Mouse (Mus musculus) embryonic facial prominence, embryonic 11.5 days (tissue): ENCODE measurements around the gene Gm28048. TPM values are rescaled to one million over a fixed set of nuclear protein-coding genes. Genes with fewer than 3 reads are reported as not detected.

ENCODE experiments used
- ATAC-seq: fragments of 200-750 bp; cut with Nextera tagmentation; replicated peaks from 2 replicates; pipeline ENCODE4 v1.8.0; 2017; ENCODE audit warnings: low read depth; ENCODE audit not compliant: insufficient number of reproducible peaks, low FRiP score, low TSS enrichment
- DNase-seq: peaks from one replicate; pipeline ENCODE4 v3.0.0-alpha.2; 2015; ENCODE audit warnings: low spot score
- H3K27ac ChIP-seq: fragments of 300-500 bp; sonication (generic); replicated peaks from 2 replicates; pipeline ENCODE4 v1.5.1; 2014; ENCODE audit warnings: mild to moderate bottlenecking, low read depth, low read length, control low read depth
- H3K27me3 ChIP-seq: fragments of 300-500 bp; sonication (generic); 2 replicates; pipeline ENCODE4 v1.6.1; 2014; ENCODE audit warnings: mild to moderate bottlenecking, low read length, moderate library complexity, mixed read lengths; ENCODE audit not compliant: control insufficient read depth, insufficient read depth
- H3K36me3 ChIP-seq: fragments of 300-500 bp; sonication (generic); replicated peaks from 2 replicates; pipeline ENCODE4 v1.6.1; 2014; ENCODE audit warnings: low read depth, mild to moderate bottlenecking, low read length, moderate library complexity, mixed read lengths; ENCODE audit not compliant: control insufficient read depth, insufficient read depth
- H3K4me1 ChIP-seq: fragments of 300-500 bp; sonication (generic); 2 replicates; pipeline ENCODE4 v1.6.1; 2014; ENCODE audit warnings: low read length, mixed read lengths; ENCODE audit not compliant: control insufficient read depth, insufficient read depth
- H3K4me2 ChIP-seq: fragments of 300-500 bp; sonication (generic); 2 replicates; pipeline ENCODE4 v1.6.1; 2014; ENCODE audit warnings: low read depth, mild to moderate bottlenecking, control low read depth, low read length, moderate library complexity
- H3K4me3 ChIP-seq: fragments of 300-500 bp; sonication (generic); 2 replicates; pipeline ENCODE4 v1.5.1; 2014; ENCODE audit warnings: low read depth, low read length, control low read depth
- H3K9ac ChIP-seq: fragments of 300-500 bp; sonication (generic); replicated peaks from 2 replicates; pipeline ENCODE4 v1.6.1; 2014; ENCODE audit warnings: mild to moderate bottlenecking, control low read depth, low read length
- H3K9me3 ChIP-seq: fragments of 300-500 bp; sonication (generic); replicated peaks from 2 replicates; pipeline ENCODE4 v1.6.1; 2016; ENCODE audit warnings: mild to moderate bottlenecking, low read length, inconsistent platforms, mixed read lengths; ENCODE audit not compliant: control insufficient read depth
- WGBS: fragments of 180-500 bp; shearing (Covaris S2); extraction: QIAGEN DNeasy Blood & Tissue Kit; methylation state at CpG from one replicate; pipeline ENCODE4 v1.1.7; 2014; 5-methylcytosine and 5-hydroxymethylcytosine counted together
- polyA plus RNA-seq: library from polyadenylated mRNA; unstranded; fragments of >200 nt; fragmentation: Nextera tagmentation; extraction: Ambion mirVana; gene quantifications from 2 replicates; pipeline ENCODE4 v1.2.1, GENCODE M21; 2014

Gene Gm28048
- polyA plus RNA-seq, 1 experiment from 2014 or later: 9.5 TPM

DNA sequence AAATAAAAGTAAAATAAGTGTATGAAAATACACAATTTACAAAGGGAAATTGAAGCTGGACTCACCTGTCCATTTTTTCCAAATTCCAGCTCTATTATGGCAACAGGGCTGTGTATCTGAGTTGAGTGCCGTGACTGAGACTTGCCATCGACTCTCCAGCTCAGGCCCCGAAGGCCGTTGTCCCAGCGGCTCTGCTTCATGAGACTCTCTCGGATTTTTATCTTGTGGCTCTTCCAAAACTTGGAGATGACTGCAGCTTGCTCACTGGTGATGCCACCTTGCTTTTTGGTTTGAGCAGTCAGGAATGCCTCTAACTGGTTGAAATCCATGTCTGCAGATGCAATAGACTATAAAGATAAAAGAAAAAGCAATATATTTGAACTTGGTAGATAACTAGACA, 25.5 kb downstream of the Gm28048 start:
- no peaks in the 10 kb centered on the region for H3K4me1 ChIP-seq
- no peaks in the 10 kb centered on the region for H3K36me3 ChIP-seq
- H3K4me2 ChIP-seq: no peak overlapping the region
- H3K27ac ChIP-seq: no peak overlapping the region
- H3K9ac ChIP-seq: no peak overlapping the region
- DNase-seq: no peak
- no peaks in the 10 kb centered on the region for H3K27me3 ChIP-seq
- ATAC-seq: no peak
- no peak overlapping the region for H3K4me3 ChIP-seq
- 93% methylated on average over 6 of the region's 6 CpGs for WGBS
- no peaks in the 10 kb centered on the region for H3K9me3 ChIP-seq

- Histone ChIP-seq H3K4me2 (no peak overlapping the region), H3K9me3 (no peaks in the 10 kb centered on the region), H3K27me3 (no peaks in the 10 kb centered on the region), H3K27ac (no peak overlapping the region), H3K9ac (no peak overlapping the region), H3K4me1 (no peaks in the 10 kb centered on the region), H3K4me3 (no peak overlapping the region), H3K36me3 (no peaks in the 10 kb centered on the region)
- no peak for ATAC-seq
- 90% methylated on average over 7 of the region's 7 CpGs for WGBS
- DNase-seq: no peak
These were observed 29.2 kb downstream of the Gm28048 start for GRCm38 (mm10) chr11:22952668-22953067.

GRCm38 (mm10) chr11:22950131-22950530, 31.8 kb downstream of the Gm28048 start:
- 90% methylated on average over 6 of the region's 6 CpGs for WGBS
- Histone ChIP-seq H3K27ac (no peak overlapping the region), H3K4me2 (no peak overlapping the region), H3K9ac (no peak overlapping the region), H3K4me3 (no peak overlapping the region), H3K27me3 (no peaks in the 10 kb centered on the region), H3K36me3 (no peaks in the 10 kb centered on the region), H3K9me3 (no peaks in the 10 kb centered on the region), H3K4me1 (no peaks in the 10 kb centered on the region)
- DNase-seq (no peak), ATAC-seq (no peak)

DNA sequence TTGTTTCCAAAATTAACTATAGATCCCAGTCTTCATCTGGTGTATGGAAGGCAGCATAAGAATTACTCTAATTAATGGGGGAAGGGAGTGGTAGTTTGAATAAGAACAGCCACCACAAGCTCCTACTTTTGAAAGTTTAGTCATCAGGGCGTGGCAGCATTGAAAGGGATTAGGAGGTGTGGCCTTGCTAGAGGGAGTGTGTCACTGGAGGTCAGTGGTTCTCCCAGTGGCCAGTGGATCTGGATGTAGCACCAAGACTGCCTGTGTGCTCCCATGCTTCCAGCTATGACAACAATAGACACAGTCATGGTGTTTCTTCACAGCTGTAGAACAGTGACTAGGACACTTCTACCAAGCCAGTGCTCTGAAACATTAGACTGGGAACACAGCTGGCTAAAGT, 32.8 kb downstream of the Gm28048 start:
- Histone ChIP-seq H3K9me3 (no peaks in the 10 kb centered on the region), H3K4me3 (no peak overlapping the region), H3K36me3 (no peaks in the 10 kb centered on the region), H3K4me1 (no peaks in the 10 kb centered on the region), H3K27me3 (no peaks in the 10 kb centered on the region), H3K27ac (no peak overlapping the region), H3K9ac (no peak overlapping the region), H3K4me2 (no peak overlapping the region)
- ATAC-seq (no peak), DNase-seq (no peak)
- 92% methylated on average over 1 of the region's 1 CpGs for WGBS

GRCm38 (mm10) chr11:22938983-22939382, 42.9 kb downstream of the Gm28048 start:
- Histone ChIP-seq H3K27ac (no peak overlapping the region), H3K9me3 (no peaks in the 10 kb centered on the region), H3K4me1 (no peaks in the 10 kb centered on the region), H3K36me3 (no peaks in the 10 kb centered on the region), H3K4me3 (no peak overlapping the region), H3K9ac (no peak overlapping the region), H3K27me3 (no peaks in the 10 kb centered on the region), H3K4me2 (no peak overlapping the region)
- 89% methylated on average over 2 of the region's 2 CpGs for WGBS
- DNase-seq (no peak), ATAC-seq (no peak)

GRCm38 (mm10) chr11:22937716-22938316, 44.1 kb downstream of the Gm28048 start:
- WGBS: 95% methylated on average over 4 of the region's 4 CpGs
- Histone ChIP-seq H3K4me3 (no peak overlapping the region), H3K9me3 (no peaks in the 10 kb centered on the region), H3K4me2 (no peak overlapping the region), H3K9ac (no peak overlapping the region), H3K27ac (no peak overlapping the region), H3K4me1 (no peaks in the 10 kb centered on the region), H3K27me3 (no peaks in the 10 kb centered on the region), H3K36me3 (no peaks in the 10 kb centered on the region)
- no peak for DNase-seq
- ATAC-seq: no peak

- Histone ChIP-seq H3K9me3 (no peaks in the 10 kb centered on the region), H3K36me3 (no peaks in the 10 kb centered on the region), H3K27ac (no peak overlapping the region), H3K9ac (no peak overlapping the region), H3K4me1 (no peaks in the 10 kb centered on the region), H3K4me3 (no peak overlapping the region), H3K4me2 (no peak overlapping the region), H3K27me3 (no peaks in the 10 kb centered on the region)
- WGBS: 66% methylated on average over 5 of the region's 5 CpGs
- DNase-seq (no peak), ATAC-seq (no peak)
These were observed 45.3 kb downstream of the Gm28048 start for GRCm38 (mm10) chr11:22936446-22937125.

GRCm38 (mm10) chr11:22932167-22932566, 49.7 kb downstream of the Gm28048 start:
- Histone ChIP-seq H3K4me3 (no peak overlapping the region), H3K4me1 (no peaks in the 10 kb centered on the region), H3K36me3 (no peaks in the 10 kb centered on the region), H3K4me2 (no peak overlapping the region), H3K27ac (no peak overlapping the region), H3K27me3 (no peaks in the 10 kb centered on the region), H3K9ac (no peak overlapping the region), H3K9me3 (no peaks in the 10 kb centered on the region)
- ATAC-seq: no peak
- DNase-seq: no peak
